Mouse (Mus musculus) layer of hippocampus, adult 9-11 months (tissue): ENCODE data around the gene Arid5b.

Experiments used
- DNase-seq: peaks from one replicate; pipeline ENCODE4 v3.0.0; 2022

Arid5b gene

GRCm38 (mm10) chr10:68278632-68279361 lies at the start of gene Arid5b:
TSS of gene Arid5b (minus strand) at chr10:68278740.
- DNase-seq, result peak; percentile 38

DNA sequence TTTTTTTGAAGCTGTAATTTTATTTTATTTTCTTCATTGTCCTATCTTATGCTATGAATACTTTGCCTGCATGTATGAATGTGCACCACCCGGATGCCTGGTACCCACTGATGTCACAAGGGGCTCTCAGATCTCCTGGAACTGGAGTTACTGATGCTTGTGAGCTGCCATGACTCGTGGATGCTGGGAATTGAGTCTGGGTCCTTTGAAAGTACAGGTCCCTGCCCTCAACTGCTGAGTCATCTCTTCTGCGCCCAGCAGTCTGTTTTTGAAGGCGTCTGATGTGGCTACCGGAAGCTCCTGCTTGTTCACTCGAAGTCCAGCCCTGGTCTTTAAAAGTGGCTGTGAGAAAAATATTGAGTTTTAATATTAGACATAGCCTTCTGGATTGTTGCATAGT lies 46.8 kb upstream of the Arid5b start:
- DNase-seq, result no peak

DNA sequence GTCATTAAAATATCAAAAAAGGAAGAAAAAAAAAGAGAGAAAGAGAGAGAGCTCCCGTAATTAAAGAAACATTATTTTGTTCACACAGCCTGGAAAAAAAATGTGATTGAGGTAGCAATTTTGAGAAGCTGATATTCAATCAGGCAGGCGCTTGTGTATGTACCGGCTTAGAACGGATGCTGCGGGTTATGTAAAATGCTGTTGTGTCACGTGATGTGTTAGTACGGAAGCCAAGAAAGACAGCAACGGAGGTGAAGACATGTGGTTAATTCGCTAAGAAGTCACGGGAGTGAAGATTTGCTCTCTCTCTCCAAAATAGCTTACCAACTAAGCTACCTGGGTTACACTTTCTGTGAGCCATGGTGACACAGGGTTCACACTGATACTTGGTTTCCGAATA lies 45.5 kb upstream of the Arid5b start:
- peak; percentile 9 for DNase-seq

DNA sequence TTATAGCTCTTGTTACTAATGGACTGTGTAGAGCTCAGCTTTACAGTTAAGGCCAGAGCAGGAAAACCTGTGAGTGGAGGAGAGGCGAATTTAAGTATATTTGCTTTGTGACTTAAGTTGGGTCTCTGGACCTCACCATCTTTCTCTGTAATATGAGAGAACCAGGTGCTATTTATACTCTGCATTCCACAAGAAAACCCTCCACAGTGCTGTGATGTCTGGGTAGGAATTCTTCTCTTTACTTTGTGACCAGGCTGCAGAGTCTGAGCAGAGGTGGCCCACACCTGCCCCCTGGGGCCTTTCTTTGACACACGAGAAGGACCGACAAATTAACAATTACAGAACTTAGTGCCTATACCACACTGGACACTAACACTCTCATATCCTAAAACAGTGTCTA lies 44.6 kb upstream of the Arid5b start:
- no peak for DNase-seq

DNA sequence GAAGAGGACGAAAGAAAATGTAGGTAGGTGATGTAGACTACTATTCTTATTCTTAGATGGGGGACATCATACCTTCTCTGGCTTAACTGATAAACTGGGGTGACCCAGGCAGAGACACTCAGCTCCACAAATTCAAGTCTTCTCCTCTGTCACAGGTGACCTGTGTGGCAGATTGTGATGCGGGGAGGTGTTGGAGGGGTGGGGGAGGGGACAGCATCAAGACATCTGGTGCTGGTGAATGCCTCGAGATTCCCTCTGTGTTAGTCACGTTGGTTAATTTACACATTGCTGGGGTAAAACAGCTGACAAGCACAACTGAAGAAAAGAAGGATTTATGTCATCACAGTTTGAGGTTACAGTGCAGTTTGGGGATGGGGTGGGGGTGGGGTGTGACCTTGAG lies 42.4 kb upstream of the Arid5b start:
- no peak for DNase-seq

GRCm38 (mm10) chr10:68320496-68320895 lies 42.0 kb upstream of the Arid5b start:
- DNase-seq, result no peak

DNA sequence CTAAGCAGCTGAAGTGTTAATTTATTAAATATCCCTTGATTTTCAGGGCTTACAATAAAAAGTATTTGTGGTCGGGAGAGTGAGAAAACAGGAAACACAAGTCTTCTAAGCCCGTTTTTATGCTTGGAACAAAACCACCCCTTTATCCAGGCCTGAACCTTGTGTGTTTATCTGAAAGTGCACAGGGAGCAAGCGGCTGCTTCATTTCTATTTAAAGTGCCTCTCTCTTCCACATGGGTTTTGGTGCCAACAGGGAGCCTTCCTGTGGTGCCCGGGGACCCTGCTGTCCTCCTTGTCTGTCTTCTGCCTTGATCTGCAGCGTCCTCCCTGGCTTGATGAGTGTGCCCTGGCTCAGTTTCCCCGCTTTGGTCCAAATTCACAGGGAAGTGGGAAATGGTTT lies 40.9 kb upstream of the Arid5b start:
- no peak for DNase-seq

DNA sequence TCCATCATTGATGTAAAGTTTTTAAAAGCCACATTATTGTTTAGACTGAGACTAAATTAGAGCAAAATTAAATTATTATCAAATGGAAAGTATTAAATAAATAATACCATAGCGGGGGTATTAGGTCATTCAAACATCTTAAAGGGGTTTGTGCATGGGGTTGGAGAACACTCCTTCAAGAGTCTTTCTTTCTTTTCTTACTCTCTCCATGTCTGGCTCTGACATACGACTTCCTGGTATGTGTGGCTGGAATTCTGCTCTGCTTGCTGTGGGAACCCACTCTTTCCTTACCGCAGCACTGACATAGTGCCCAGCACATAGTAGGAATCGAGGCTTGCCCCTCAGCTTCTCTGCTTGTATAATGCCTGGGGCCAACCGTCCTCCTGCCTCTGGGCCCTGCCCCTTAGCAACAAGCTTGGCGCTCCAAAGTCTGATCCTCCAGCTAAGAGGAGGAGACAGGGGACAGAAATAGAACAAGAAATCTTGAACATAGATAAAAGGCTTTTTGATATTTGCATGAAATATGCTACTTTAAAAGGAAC lies 40.0 kb upstream of the Arid5b start:
- DNase-seq, result no peak

DNA sequence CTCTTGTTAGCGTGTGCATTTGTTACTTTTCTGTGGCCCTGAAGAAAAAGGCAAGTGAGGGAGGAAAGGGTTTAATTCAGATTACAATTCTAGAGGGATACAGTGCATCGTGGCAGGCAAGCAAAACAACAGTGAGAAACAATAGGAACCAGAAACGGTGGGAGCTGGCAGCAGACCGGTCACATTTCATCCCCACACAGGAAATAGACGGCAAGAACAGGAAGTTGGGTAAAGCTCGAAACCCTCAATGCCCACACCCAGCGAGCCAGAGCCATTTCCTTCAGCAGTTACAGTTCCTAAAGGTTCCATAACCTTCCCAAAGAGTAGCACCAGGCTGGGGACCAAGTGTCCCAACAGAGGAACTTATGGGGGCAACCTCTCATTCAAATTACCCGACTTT lies 34.2 kb upstream of the Arid5b start:
- no peak for DNase-seq

- no peak for DNase-seq
Observed at GRCm38 (mm10) chr10:68301013-68301412, 22.5 kb upstream of the Arid5b start.

DNA sequence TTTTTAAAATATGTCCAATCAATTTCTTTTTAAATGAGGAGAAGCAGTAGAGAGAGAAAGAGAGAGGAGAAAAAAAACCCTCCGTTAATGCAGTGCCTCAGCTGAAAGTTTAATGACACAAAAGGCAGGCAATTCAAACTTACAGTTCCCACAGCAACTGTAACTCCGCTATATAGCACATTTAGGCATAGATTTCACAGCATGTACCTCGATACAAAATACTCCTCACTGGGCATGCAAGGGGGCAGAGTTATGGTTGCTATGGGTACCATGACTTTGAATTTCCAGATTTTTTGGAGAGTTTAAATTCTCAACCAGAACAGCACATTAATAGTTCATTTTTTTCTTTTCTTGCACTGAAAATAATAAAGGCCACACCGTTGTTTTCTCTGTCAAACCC lies 10.9 kb upstream of the Arid5b start:
- DNase-seq, result no peak

GRCm38 (mm10) chr10:68282466-68283391 lies 4.2 kb upstream of the Arid5b start:
- DNase-seq, result peak; percentile 83

GRCm38 (mm10) chr10:68281775-68282106 lies 3.2 kb upstream of the Arid5b start:
- no peak for DNase-seq

DNA sequence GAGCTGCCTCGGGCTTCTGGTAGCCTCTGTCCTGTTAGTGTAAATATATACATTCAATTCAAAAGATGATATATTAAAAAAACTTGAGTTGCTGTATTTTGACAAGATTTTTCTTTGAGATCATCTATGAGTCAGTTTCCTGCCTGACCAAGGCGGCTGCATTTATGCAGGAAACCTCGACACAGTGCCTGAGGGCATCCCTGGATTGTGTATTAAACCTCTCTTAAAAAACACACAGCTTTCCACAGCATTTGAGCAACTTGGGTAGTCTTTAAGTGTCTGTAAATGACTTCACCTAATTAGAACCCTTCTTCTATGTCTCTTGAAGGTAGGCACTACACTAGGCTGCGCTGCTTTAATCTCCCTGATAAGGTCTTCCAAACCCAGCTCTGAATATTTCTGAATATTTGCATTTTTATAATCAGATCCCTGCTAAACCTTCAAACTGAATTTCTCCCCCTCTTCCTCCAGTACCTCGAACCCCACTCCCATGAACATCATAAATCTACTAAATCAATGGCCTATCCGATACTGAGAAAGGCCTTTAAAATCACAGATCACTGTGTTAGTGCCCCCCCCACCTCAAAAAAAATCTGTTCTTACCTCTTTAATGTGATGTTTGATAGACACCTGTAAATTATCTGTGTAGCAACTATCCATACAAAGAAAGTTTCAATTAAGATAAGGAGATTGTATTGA lies 2.7 kb upstream of the Arid5b start:
- DNase-seq, result no peak

DNA sequence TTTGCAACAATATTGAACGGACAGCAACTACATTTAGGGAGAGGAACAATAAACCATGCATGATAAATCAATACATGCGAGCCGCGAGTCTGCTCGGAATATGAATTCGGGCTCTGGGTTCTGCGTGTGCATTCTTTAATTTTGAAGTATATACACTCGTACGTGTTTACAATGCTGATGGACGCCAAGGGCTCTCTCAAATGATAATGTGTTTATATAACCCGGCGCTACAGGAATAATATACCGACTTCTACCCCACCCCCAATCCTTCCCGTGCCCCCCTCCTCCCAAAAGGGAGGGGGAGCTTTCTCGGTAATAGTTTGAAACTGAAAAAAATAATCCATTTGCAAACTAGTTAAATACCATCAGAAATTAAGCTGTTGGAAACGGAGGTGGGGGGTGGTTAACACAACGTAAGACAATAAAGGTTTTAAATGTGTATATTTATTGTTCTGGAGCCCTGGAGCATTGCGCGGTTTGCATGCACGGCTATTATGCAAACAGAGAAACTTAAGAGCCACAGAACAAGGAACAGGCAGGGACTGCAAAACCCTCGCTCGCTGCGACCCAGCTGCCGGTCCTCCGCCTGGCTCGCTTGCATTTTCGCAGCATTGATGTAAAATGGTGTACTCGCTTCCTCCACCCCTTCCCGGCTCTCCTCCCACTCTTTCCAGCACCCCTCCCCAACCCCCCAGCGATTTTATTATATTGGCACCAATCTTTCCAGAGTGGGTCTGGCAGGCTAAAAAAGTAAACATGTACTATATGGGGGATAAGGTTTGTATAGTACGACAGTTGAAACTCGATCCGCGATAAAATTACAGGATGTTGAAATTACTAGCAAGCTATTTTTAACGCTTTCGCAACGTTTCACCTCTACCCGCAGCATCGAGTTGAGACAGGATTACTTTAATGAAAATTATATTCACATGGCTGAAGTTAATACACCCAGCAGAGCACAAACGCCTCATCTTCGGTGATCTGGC lies 1.3 kb upstream of the Arid5b start:
- DNase-seq, result peak; percentile 80

DNA sequence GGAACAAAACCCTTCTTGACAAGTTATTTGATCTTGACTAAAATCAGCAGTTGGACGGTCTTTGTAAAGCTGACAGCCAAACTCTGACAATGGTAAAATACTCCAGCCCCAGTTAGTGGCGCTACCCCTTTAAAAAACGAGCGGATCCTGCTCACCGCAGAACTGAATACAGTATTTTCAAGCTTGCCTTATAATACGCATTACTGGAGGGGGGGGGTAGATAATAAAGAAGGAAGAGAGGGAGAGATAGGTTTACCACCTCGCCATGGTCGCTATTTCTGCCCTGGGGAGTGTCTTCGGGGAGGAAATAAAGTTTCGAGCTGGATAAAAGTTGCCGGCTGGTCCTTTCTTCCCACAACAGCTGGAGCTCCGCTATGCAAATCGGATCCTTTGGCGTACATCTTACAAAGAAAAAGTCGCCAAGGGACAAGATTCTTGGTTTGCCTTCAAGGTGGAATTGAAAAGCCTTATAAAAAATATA lies 829 bp downstream of the Arid5b start:
- peak; percentile 26 for DNase-seq

GRCm38 (mm10) chr10:68276976-68277441 lies 1.5 kb downstream of the Arid5b start:
- peak; percentile 58 for DNase-seq

- peak; percentile 75 for DNase-seq
Observed at GRCm38 (mm10) chr10:68276350-68276975, 2.1 kb downstream of the Arid5b start.

GRCm38 (mm10) chr10:68274900-68275760 lies 3.4 kb downstream of the Arid5b start:
- peak; percentile 38 for DNase-seq

DNA sequence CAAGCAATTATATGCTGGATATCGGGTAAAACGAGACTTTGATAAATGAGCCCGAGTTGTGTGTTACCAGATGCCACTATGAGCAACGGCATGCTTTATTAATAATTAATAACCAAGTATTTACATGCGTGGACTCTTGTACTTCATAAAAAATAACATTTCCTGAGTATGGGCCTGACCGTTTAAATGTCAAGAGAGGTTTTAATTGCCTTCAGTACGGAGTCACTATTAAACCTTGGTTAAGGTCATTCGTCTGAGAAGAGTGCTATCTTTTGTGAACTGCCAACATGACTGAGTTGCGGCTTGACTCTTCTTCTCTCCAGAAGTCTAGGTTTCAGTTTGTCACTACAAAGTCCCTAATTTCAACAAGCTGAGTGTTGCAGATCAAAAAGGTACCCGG lies 8.8 kb downstream of the Arid5b start:
- no peak for DNase-seq
